Comparison of ENCODE assay signal across 7 mouse cellular contexts in genomic region chr17:50509251-50510104, GRCm38 (mm10). TPM values are rescaled to one million over a fixed set of nuclear protein-coding genes. Genes with fewer than 3 reads are reported as not detected.
DNase-seq lines count a peak whose midpoint lies in the region; ATAC-seq lines count a peak whose summit lies in the region.

Gene Plcl2, plus strand, starts transcription at chr17:50509403.

- WGBS in intestine, embryonic 16.5 days = under 1% methylated on average over 87 of the region's 95 CpGs
- WGBS in limb, embryonic 11.5 days = under 1% methylated on average over 75 of the region's 95 CpGs
- under 1% methylated on average over 59 of the region's 95 CpGs for WGBS in midbrain, embryonic 12.5 days

- peak within 1 kb of the TSS; percentile 90 for H3K9ac ChIP-seq in intestine, embryonic 16.5 days (ENCODE audit: low read depth, low read length)
- H3K9ac ChIP-seq in limb, embryonic 11.5 days (ENCODE audit: low read length) = peak within 1 kb of the TSS; percentile 87
- peak within 1 kb of the TSS; percentile 92 for H3K9ac ChIP-seq in midbrain, embryonic 12.5 days (replicated peaks)

- H3K27ac ChIP-seq in intestine, embryonic 16.5 days (ENCODE audit: low read length) = peak within 1 kb of the TSS; percentile 81
- H3K27ac ChIP-seq in limb, embryonic 11.5 days (replicated peaks; ENCODE audit: low read depth, low read length) = 0 out of 2 replicates have a peak within 1 kb of the TSS, but pooled peaks have one; percentile 43
- peak within 1 kb of the TSS; percentile 91 for H3K27ac ChIP-seq in midbrain, embryonic 12.5 days (replicated peaks)

- peak within 1 kb of the TSS; percentile 91 for H3K4me3 ChIP-seq in intestine, embryonic 16.5 days (ENCODE audit: low read length)
- peak within 1 kb of the TSS; percentile 82 for H3K4me3 ChIP-seq in limb, embryonic 11.5 days (ENCODE audit: low read depth, low read length)
- peak within 1 kb of the TSS; percentile 87 for H3K4me3 ChIP-seq in midbrain, embryonic 12.5 days

- intact Hi-C loops in gastrocnemius, postnatal 36 days (cut with DNase I) = loop anchor here (2.0 to 10.0 kb wide), 5 partner anchors 87 to 285 kb away; partner anchors contain the start of gene Dazl

- peaks cover 14% of the 10 kb centered on the region; the same call in 1 of the 2 replicates for H3K4me1 ChIP-seq in intestine, embryonic 16.5 days (ENCODE audit: control insufficient read depth, insufficient read depth, low read length)
- 0 out of 2 replicates have a peak, but pooled peaks cover 2% of the 10 kb centered on the region for H3K4me1 ChIP-seq in limb, embryonic 11.5 days (ENCODE audit: control insufficient read depth, insufficient read depth, low read length)
- H3K4me1 ChIP-seq in midbrain, embryonic 12.5 days = peaks cover 18% of the 10 kb centered on the region

- peak within 1 kb of the TSS; percentile 91 for H3K4me2 ChIP-seq in intestine, embryonic 16.5 days (ENCODE audit: low read depth, low read length)
- peak within 1 kb of the TSS; percentile 81 for H3K4me2 ChIP-seq in limb, embryonic 11.5 days (ENCODE audit: low read depth, severe bottlenecking)
- H3K4me2 ChIP-seq in midbrain, embryonic 12.5 days (replicated peaks) = peak within 1 kb of the TSS; percentile 68

- ATAC-seq in intestine, embryonic 16.5 days = peak; percentile 58
- ATAC-seq in limb, embryonic 11.5 days (ENCODE audit: insufficient number of reproducible peaks, low FRiP score, low TSS enrichment, low read depth) = peak; percentile 69
- peak; percentile 76 for ATAC-seq in midbrain, embryonic 12.5 days (ENCODE audit: low FRiP score, low read depth)

- no peaks in the 10 kb centered on the region for H3K36me3 ChIP-seq in intestine, embryonic 16.5 days (ENCODE audit: control insufficient read depth, insufficient read depth, low read length)
- H3K36me3 ChIP-seq in limb, embryonic 11.5 days (ENCODE audit: control insufficient read depth, insufficient read depth, low read length) = no peaks in the 10 kb centered on the region
- no peaks in the 10 kb centered on the region for H3K36me3 ChIP-seq in midbrain, embryonic 12.5 days

- H3K27me3 ChIP-seq in intestine, embryonic 16.5 days (replicated peaks; ENCODE audit: control insufficient read depth, insufficient read depth, low read length) = no peaks in the 10 kb centered on the region
- H3K27me3 ChIP-seq in limb, embryonic 11.5 days (ENCODE audit: control insufficient read depth, insufficient read depth, low read length) = no peaks in the 10 kb centered on the region
- H3K27me3 ChIP-seq in midbrain, embryonic 12.5 days = 0 out of 2 replicates have a peak, but pooled peaks cover 5% of the 10 kb centered on the region

- no peaks in the 10 kb centered on the region for H3K9me3 ChIP-seq in intestine, embryonic 16.5 days (ENCODE audit: control insufficient read depth, low read length)
- no peaks in the 10 kb centered on the region for H3K9me3 ChIP-seq in limb, embryonic 11.5 days (ENCODE audit: control insufficient read depth, low read length)
- no peaks in the 10 kb centered on the region for H3K9me3 ChIP-seq in midbrain, embryonic 12.5 days

- peak; percentile 81 for DNase-seq in adrenal gland, postnatal 14 days
- peak; percentile 72 for DNase-seq in embryo, embryonic 9.5 days (ENCODE audit: extremely low spot score)
- DNase-seq in gastrocnemius, postnatal 36 days = peak; percentile 41 to 71
- DNase-seq in limb, embryonic 11.5 days (ENCODE audit: low spot score) = peak; percentile 78
- DNase-seq in right cerebral cortex, postnatal 4 days = peak; percentile 58

RNA-seq across cellular contexts. Expression of gene Plcl2, which starts in this region (rescaled TPM):
- 53.1 and 57.6 TPM in 2 replicates for total RNA-seq in adrenal gland, postnatal 14 days (2021)
- 10 to 100 TPM; 27.5 to 31.2 TPM for total RNA-seq in gastrocnemius, postnatal 36 days (2021)
- polyA plus RNA-seq in intestine, embryonic 16.5 days (2015; fragmentation: Nextera tagmentation; extraction: Ambion mirVana) = 4.0 TPM in 2 replicates
- polyA plus RNA-seq in limb, embryonic 11.5 days (2014; fragmentation: Nextera tagmentation; extraction: Ambion mirVana) = 5.3 and 5.8 TPM in 2 replicates
- polyA plus RNA-seq in midbrain, embryonic 12.5 days (2016; fragmentation: Nextera tagmentation; extraction: Ambion mirVana) = 7.4 and 7.7 TPM in 2 replicates

Comparison
In these comparisons a context has a peak if more than half of its experiments do, and no peak if none do; other contexts are left out.
1. Peak in every context shown above with its lines: DNase-seq, ATAC-seq, H3K4me3 ChIP-seq and H3K27ac ChIP-seq.